Mouse (Mus musculus) liver, embryonic 11.5 days (tissue): ENCODE measurements at regions not wholly inside any gene's neighbourhood (a gene's known extent, or its start where the extent isn't known, plus 50 kb on each side); places are given as distances from the start of the nearest gene placed in this dataset.

Source experiments
- ATAC-seq: fragments of 200-750 bp; cut with Nextera tagmentation; replicated peaks from 2 replicates; pipeline ENCODE4 v1.8.0; 2017; ENCODE audit warnings: moderate number of reproducible peaks, mild to moderate bottlenecking, moderate TSS enrichment, moderate library complexity; ENCODE audit not compliant: low FRiP score
- DNase-seq: peaks from one replicate; pipeline ENCODE4 v3.0.0-alpha.2; 2017; ENCODE audit warnings: low spot score
- H3K27ac ChIP-seq: fragments of 300-500 bp; sonication (generic); 2 replicates; pipeline ENCODE4 v1.5.1; 2014; ENCODE audit warnings: mild to moderate bottlenecking, low read depth, low read length, control low read depth
- H3K27me3 ChIP-seq: fragments of 300-500 bp; sonication (generic); replicated peaks from 2 replicates; pipeline ENCODE4 v1.6.1; 2014; ENCODE audit warnings: low read length, mixed read lengths; ENCODE audit not compliant: control insufficient read depth, insufficient read depth
- H3K36me3 ChIP-seq: fragments of 300-500 bp; sonication (generic); 2 replicates; pipeline ENCODE4 v1.6.1; 2014; ENCODE audit warnings: mild to moderate bottlenecking, low read length, moderate library complexity, mixed read lengths; ENCODE audit not compliant: control insufficient read depth, insufficient read depth
- H3K4me1 ChIP-seq: fragments of 300-500 bp; sonication (generic); replicated peaks from 2 replicates; pipeline ENCODE4 v1.6.1; 2014; ENCODE audit warnings: low read length, mixed read lengths; ENCODE audit not compliant: control insufficient read depth, insufficient read depth
- H3K4me2 ChIP-seq: fragments of 300-500 bp; sonication (generic); 2 replicates; pipeline ENCODE4 v1.6.1; 2014; ENCODE audit warnings: mild to moderate bottlenecking, control low read depth, moderate library complexity
- H3K4me3 ChIP-seq: fragments of 300-500 bp; sonication (generic); 2 replicates; pipeline ENCODE4 v1.5.1; 2014; ENCODE audit warnings: low read depth, low read length, control low read depth
- H3K9ac ChIP-seq: fragments of 300-500 bp; sonication (generic); 2 replicates; pipeline ENCODE4 v1.6.1; 2014; ENCODE audit warnings: low read depth, low read length, control low read depth
- H3K9me3 ChIP-seq: fragments of 300-500 bp; sonication (generic); 2 replicates; pipeline ENCODE4 v1.6.1; 2016; ENCODE audit warnings: low read length, inconsistent platforms, mixed read lengths; ENCODE audit not compliant: control insufficient read depth
- whole genome bisulfite sequencing: fragments of 180-500 bp; shearing (Covaris S2); extraction: QIAGEN DNeasy Blood & Tissue Kit; methylation state at CpG from one replicate; pipeline ENCODE4 v1.1.7; 2014; 5-methylcytosine and 5-hydroxymethylcytosine counted together

- Histone ChIP-seq H3K4me3 (no peak overlapping the region), H3K9ac (no peak overlapping the region), H3K4me1 (no peaks in the 10 kb centered on the region), H3K36me3 (no peaks in the 10 kb centered on the region), H3K27me3 (no peaks in the 10 kb centered on the region), H3K27ac (no peak overlapping the region), H3K4me2 (no peak overlapping the region), H3K9me3 (no peaks in the 10 kb centered on the region)
- DNase-seq (no peak), ATAC-seq (no peak)
- WGBS = 43% methylated on average over 3 of the region's 3 CpGs
Observed at GRCm38 (mm10) chr7:95550099-95550498, 620.9 kb upstream of the Tenm4 start.

- Histone ChIP-seq H3K36me3 (no peaks in the 10 kb centered on the region), H3K9me3 (no peaks in the 10 kb centered on the region), H3K27ac (no peak overlapping the region), H3K4me2 (no peak overlapping the region), H3K27me3 (no peaks in the 10 kb centered on the region), H3K4me1 (no peaks in the 10 kb centered on the region), H3K9ac (no peak overlapping the region), H3K4me3 (no peak overlapping the region)
- no peak for DNase-seq
- ATAC-seq = no peak
- 75% methylated on average over 3 of the region's 3 CpGs for WGBS
Observed at GRCm38 (mm10) chr7:95551798-95552387, 619.2 kb upstream of the Tenm4 start.

GRCm38 (mm10) chr7:95558589-95558988 lies 612.5 kb upstream of the Tenm4 start:
- Histone ChIP-seq H3K4me1 (no peaks in the 10 kb centered on the region), H3K9me3 (no peaks in the 10 kb centered on the region), H3K27me3 (no peaks in the 10 kb centered on the region), H3K4me2 (no peak overlapping the region), H3K4me3 (no peak overlapping the region), H3K27ac (no peak overlapping the region), H3K9ac (no peak overlapping the region), H3K36me3 (no peaks in the 10 kb centered on the region)
- no peak for ATAC-seq
- DNase-seq = no peak
- 77% methylated on average over 2 of the region's 2 CpGs for WGBS

GRCm38 (mm10) chr7:95578633-95579032 lies 592.4 kb upstream of the Tenm4 start:
- Histone ChIP-seq H3K4me3 (no peak overlapping the region), H3K4me1 (no peaks in the 10 kb centered on the region), H3K36me3 (no peaks in the 10 kb centered on the region), H3K9ac (no peak overlapping the region), H3K27me3 (no peaks in the 10 kb centered on the region), H3K27ac (no peak overlapping the region), H3K4me2 (no peak overlapping the region), H3K9me3 (no peaks in the 10 kb centered on the region)
- ATAC-seq (no peak), DNase-seq (no peak)
- WGBS = 86% methylated on average over 2 of the region's 2 CpGs

- H3K36me3 ChIP-seq = no peaks in the 10 kb centered on the region
- H3K9me3 ChIP-seq = no peaks in the 10 kb centered on the region
- no peak for DNase-seq
- no peak overlapping the region for H3K4me2 ChIP-seq
- no peak overlapping the region for H3K4me3 ChIP-seq
- H3K27ac ChIP-seq = no peak overlapping the region
- 57% methylated on average over 7 of the region's 7 CpGs for WGBS
- no peaks in the 10 kb centered on the region for H3K4me1 ChIP-seq
- H3K27me3 ChIP-seq = no peaks in the 10 kb centered on the region
- no peak for ATAC-seq
- H3K9ac ChIP-seq = no peak overlapping the region
Observed at GRCm38 (mm10) chr7:95581325-95581724, 589.7 kb upstream of the Tenm4 start.

- no peaks in the 10 kb centered on the region for H3K36me3 ChIP-seq
- DNase-seq (no peak), ATAC-seq (no peak)
- H3K9me3 ChIP-seq = no peaks in the 10 kb centered on the region
- H3K9ac ChIP-seq = no peak overlapping the region
- no peak overlapping the region for H3K4me3 ChIP-seq
- H3K4me1 ChIP-seq = no peaks in the 10 kb centered on the region
- H3K4me2 ChIP-seq = no peak overlapping the region
- no peak overlapping the region for H3K27ac ChIP-seq
- 67% methylated on average over 2 of the region's 2 CpGs for WGBS
- H3K27me3 ChIP-seq = no peaks in the 10 kb centered on the region
Observed at GRCm38 (mm10) chr7:95598339-95598738, 572.7 kb upstream of the Tenm4 start.

GRCm38 (mm10) chr7:95613736-95614135 lies 557.3 kb upstream of the Tenm4 start:
- H3K4me2 ChIP-seq = no peak overlapping the region
- no peaks in the 10 kb centered on the region for H3K4me1 ChIP-seq
- no peak overlapping the region for H3K27ac ChIP-seq
- H3K9ac ChIP-seq = no peak overlapping the region
- 85% methylated on average over 2 of the region's 2 CpGs for WGBS
- H3K36me3 ChIP-seq = no peaks in the 10 kb centered on the region
- H3K4me3 ChIP-seq = no peak overlapping the region
- no peaks in the 10 kb centered on the region for H3K27me3 ChIP-seq
- DNase-seq (no peak), ATAC-seq (no peak)
- H3K9me3 ChIP-seq = no peaks in the 10 kb centered on the region

- no peaks in the 10 kb centered on the region for H3K4me1 ChIP-seq
- no peak for DNase-seq
- no peak overlapping the region for H3K9ac ChIP-seq
- no peaks in the 10 kb centered on the region for H3K27me3 ChIP-seq
- H3K4me2 ChIP-seq = no peak overlapping the region
- H3K27ac ChIP-seq = no peak overlapping the region
- H3K4me3 ChIP-seq = no peak overlapping the region
- 77% methylated on average over 2 of the region's 2 CpGs for WGBS
- no peaks in the 10 kb centered on the region for H3K36me3 ChIP-seq
- H3K9me3 ChIP-seq = no peaks in the 10 kb centered on the region
- no peak for ATAC-seq
Observed at GRCm38 (mm10) chr7:95617370-95617769, 553.7 kb upstream of the Tenm4 start.

GRCm38 (mm10) chr7:95618170-95618569 lies 552.9 kb upstream of the Tenm4 start:
- ATAC-seq (no peak), DNase-seq (no peak)
- no peaks in the 10 kb centered on the region for H3K9me3 ChIP-seq
- H3K27ac ChIP-seq = no peak overlapping the region
- no peak overlapping the region for H3K4me2 ChIP-seq
- H3K27me3 ChIP-seq = no peaks in the 10 kb centered on the region
- H3K9ac ChIP-seq = no peak overlapping the region
- H3K36me3 ChIP-seq = no peaks in the 10 kb centered on the region
- H3K4me1 ChIP-seq = no peaks in the 10 kb centered on the region
- H3K4me3 ChIP-seq = no peak overlapping the region
